Mouse (Mus musculus): ENCODE data around the gene Aldh2.
A peak's percentile ranks its signal among the peaks of the same experiment; 100 is the strongest.
"Not testable (repeated sequence)": the region's sequence is repeated elsewhere in the genome, so short reads cannot be mapped to it uniquely, and the experiment has no call there.

Aldh2 gene

DNA sequence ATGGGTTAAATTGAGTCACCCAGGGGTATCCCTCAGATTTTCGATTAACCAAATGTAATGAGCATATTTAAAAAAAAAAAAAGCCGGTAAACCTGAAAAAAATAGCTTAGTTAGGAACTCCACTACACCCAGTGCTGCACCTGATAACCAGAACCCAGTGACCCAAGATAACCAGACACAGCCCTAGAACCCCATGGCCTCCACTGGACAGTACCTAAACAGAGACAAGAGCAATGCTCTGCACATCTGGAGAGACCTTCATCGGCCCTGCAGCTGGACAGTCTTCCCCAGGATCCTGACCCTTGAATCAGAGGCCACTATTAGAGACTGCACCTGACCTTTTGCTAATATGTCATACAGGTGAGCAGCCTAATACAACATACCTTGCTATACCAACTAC, 46.5 kb downstream of the Aldh2 start:
- DNase-seq (ENCODE audit: low read depth, low spot score): no peak

GRCm38 (mm10) chr5:121546530-121546895, 47.1 kb downstream of the Aldh2 start:
- DNase-seq (ENCODE audit: low read depth, low spot score): no peak

DNA sequence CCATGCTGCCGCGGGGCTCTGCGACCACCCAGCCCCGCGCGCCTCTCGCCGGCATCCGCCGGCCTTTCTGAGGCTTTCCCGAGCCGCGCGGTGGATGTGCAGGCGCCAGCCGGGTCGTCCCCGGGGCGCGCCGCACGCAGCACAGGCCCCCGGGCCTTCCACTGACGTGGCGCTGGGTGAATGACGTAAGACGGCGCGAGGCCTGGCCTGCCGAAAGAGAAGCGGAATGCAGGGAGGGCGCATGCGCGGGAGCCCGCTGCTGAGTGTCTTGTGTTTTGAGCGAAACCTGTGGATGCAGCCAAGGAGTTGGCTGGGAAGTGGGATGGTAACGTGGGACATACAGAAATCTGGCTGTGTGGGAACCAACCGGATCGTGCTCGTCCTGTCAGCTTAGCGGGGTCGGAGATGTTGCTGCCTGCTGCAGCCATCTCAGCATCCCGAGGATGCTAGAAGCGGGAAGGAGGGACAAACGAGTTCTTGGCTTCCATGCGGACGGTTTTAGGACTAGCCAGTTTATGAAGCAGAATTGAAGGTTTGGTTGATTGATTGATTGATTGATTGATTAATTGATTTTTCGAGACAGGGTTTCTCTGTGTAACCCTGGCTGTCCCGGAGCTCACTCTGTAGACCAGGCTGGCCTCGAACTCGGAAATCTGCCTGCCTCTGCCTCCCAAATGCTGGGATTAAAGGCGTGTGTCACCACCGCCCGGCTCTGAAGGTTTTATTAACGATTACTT, 47.7 kb downstream of the Aldh2 start, which contains the start of gene Mapkapk5:
Gene Mapkapk5, minus strand, starts transcription at position 113 of the 737 bp plus-strand sequence.
- peak; percentile 90 for DNase-seq (ENCODE audit: low read depth, low spot score)

GRCm38 (mm10) chr5:121544910-121545792, 48.5 kb downstream of the Aldh2 start, which contains the start of the genes Adam1a and Gm42878:
Gene Adam1a (minus strand): TSS chr5:121545482.
Gene Gm42878 (minus strand): TSS chr5:121545482.
- no peak for DNase-seq (ENCODE audit: low read depth, low spot score)

DNA sequence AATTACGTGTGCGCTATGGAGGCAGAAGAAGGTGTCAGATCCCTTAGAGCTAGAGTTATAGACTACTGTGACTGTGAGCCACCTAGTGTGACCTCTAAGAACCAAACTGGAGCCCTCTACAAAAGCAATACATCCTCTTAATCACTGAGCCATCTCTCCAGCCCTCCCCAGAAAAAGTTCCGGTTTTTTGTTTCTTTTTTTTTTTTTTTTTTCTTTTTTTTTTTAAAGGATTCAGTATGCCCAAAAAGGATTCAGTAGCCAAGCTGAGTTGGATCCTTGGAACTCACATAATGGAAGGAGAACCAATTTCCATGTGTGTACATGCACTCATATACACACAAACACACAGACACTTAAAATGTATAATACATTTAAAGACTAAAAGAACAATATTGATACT, 50.3 kb downstream of the Aldh2 start:
- no peak for DNase-seq (ENCODE audit: low read depth, low spot score)

- no peak for DNase-seq (ENCODE audit: low read depth, low spot score)
Measured at GRCm38 (mm10) chr5:121541235-121541634, 52.4 kb downstream of the Aldh2 start.

DNA sequence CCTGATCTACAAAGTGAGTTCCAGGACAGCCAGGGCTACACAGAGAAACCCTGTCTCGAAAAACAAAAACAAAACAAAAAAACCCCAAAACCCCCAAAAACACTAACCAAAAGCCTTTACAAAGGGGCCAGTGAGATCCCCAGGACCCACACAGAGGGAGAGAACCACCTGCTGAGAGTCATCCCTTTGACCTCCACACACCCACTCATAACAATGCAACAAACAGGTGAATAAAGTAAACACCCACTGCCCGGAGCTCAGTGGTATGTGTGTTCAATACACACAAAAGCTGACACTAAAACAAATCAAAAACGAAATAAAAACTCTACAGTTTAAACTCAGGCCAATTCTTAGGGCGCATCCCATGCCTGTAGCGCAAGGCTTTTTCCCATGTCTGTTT, 53.6 kb downstream of the Aldh2 start:
- no peak for DNase-seq (ENCODE audit: low read depth, low spot score)

GRCm38 (mm10) chr5:121537588-121537987, 56.0 kb downstream of the Aldh2 start:
- DNase-seq (ENCODE audit: low read depth, low spot score): no peak

- no peak for DNase-seq (ENCODE audit: low read depth, low spot score)
Measured at GRCm38 (mm10) chr5:121536921-121537555, 56.6 kb downstream of the Aldh2 start.

DNA sequence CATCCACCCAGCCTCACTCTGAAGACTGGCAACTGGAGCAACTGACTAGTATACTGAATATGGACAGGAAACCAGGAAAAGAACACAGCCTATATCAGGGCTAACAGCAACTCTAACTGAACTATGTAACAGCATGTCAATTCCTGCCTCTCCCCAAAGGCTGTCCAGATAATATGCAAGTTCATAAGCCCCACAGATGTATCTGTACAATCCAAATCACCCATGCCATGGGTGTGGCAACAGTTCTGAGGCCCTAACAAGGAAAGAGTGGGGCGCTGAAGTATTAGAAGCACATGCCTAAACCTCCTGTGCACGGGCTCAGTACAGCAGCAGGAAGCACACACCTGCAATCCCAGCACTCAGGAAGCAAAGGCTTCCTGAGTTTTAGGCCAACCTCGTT, 58.5 kb downstream of the Aldh2 start:
- DNase-seq (ENCODE audit: low read depth, low spot score): no peak

DNA sequence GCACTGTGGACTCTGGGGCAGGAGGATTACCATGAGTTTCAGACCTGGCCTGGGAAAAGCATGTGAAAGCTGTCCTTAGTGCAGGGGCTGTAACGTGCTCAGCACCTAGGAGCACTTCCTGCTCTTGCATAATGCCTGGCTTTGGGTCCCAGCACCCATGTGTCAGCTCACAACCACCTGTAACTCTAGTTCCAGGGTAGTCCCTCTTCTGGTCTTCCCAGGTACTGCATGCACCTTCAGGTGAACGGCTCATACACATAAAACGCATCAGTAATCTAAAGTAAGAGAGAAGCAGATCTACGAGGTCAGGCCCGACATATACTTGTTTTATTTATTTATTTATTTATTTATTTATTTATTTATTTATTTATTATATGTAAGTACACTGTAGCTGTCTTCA, 59.1 kb downstream of the Aldh2 start:
- DNase-seq (ENCODE audit: low read depth, low spot score): peak; percentile 33

DNA sequence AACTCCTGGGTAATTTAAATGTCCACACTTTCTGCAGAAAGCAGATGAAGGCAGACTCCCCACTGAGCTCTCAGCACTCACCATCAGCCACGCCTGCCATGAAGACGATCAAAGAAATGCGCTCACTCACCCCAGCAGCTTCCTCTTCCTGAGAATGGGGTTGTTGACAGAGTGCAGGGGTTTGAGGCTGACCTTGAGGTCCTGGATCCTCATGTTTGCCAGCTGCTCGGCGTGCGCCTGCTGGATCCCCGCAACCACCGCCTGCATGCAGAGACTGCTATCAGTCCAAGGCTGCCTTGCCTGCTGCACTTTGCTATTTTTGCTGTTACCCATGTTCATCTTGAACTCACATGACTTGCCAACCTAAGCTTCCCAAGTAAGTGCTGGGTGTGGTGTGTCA, 66.7 kb downstream of the Aldh2 start:
- no peak for DNase-seq (ENCODE audit: low read depth, low spot score)

- no peak for DNase-seq (ENCODE audit: low read depth, low spot score)
Measured at GRCm38 (mm10) chr5:121526526-121526925, 67.1 kb downstream of the Aldh2 start.

DNA sequence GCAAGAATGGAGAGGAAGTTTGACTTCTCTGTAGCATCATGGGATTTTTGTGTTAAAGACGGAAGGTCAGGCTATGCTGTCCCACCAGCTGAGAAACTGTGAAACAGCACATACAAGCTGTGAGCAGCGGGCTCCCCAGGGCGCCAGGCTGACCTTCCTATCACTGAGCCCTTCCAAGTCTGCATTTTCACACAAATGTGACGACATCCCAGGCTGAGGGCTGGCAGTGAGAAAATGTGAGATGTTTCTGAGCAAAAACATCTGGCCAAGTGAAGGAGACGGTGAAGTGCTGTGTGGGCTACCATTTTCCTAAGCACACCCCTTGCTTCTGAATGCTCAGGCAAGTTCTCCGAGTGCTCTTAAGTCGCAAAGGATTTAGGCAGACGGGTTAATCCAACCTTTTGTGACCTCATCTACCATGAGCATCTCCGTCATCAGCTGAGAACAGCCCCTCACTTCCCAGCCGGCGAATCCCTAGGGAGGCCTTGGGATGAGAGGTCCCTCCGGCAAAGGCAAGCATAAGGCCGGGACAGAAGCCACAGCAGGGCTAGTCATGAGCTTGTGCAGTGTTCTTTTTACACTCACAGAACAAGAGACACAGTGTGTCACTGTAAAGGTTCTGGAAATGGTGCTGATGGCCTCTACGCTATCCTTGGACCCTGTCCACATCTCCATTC, 67.7 kb downstream of the Aldh2 start:
- DNase-seq (ENCODE audit: low read depth, low spot score): no peak

GRCm38 (mm10) chr5:121519758-121520157, 73.9 kb downstream of the Aldh2 start:
- DNase-seq (ENCODE audit: low read depth, low spot score): not testable (repeated sequence)

DNA sequence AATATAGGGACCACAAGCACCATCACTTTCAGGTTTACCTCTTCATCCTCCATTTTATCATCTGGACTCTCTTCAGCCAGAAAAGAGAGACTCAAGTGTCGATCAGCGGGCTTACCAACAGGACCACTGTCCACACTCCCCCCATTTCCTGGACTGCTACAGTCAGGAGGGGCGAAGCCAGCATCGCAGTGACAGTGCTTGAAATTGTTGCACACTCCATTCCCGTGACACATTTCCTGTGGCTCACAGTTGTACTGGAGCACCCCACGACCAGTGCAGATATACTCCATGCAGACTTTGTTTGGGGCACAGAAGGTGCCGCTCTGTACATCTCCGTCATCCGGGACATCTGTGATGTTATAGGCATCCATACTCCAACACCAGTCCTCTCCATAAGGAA, 74.6 kb downstream of the Aldh2 start:
- DNase-seq (ENCODE audit: low read depth, low spot score): no peak

All from WW6 (cell line).